7 mouse cellular contexts compared by ENCODE assay signal in the genomic region with DNA sequence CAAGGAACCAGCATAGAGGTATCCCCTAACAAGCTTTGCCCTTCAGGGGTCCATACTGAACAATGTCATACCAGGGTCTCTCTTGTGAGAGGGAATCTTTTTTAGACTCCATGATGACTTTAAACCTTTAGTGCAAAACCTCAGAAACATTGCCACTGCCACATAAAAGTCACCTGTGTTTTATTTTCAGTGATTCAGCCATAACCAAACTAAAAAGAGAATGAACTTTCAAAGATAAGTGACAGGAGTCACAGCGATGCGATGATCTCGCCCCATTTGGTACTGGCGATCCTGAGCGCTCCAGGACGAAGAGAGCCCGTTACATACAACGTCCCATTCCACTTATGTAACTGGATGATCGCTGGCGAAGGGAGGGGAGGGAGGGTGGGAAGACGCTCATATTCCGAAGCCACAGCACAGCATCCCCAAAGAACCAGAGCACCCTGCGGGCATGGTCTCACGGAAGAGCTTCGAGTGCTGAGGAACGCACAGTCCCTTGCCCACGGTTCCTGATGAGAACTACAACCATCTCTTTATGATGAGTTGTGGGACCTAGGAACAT. TPM values are rescaled to one million over a fixed set of nuclear protein-coding genes. Genes with fewer than 3 reads are reported as not detected.
DNase-seq lines count a peak whose midpoint lies in the region; ATAC-seq and TF ChIP-seq lines count a peak whose summit lies in the region.

No protein-coding gene starts in this region.

- no peak for ATAC-seq in forebrain, embryonic 11.5 days (replicated peaks; ENCODE audit: low FRiP score)
- no peak for ATAC-seq in limb, embryonic 11.5 days (ENCODE audit: insufficient number of reproducible peaks, low FRiP score, low TSS enrichment, low read depth)
- ATAC-seq in neural tube, embryonic 12.5 days (ENCODE audit: low FRiP score, low read depth) = peak; percentile 3
- no peak for ATAC-seq in CD4-positive, CD25-positive, alpha-beta regulatory T cell, adult 4 months

- H3K27me3 ChIP-seq in forebrain, embryonic 11.5 days (ENCODE audit: control insufficient read depth, insufficient read depth, low read length) = no peaks in the 10 kb centered on the region
- peaks cover 10% of the 10 kb centered on the region; the same call in 1 of the 2 replicates for H3K27me3 ChIP-seq in limb, embryonic 11.5 days (ENCODE audit: control insufficient read depth, insufficient read depth, low read length)
- H3K27me3 ChIP-seq in neural tube, embryonic 12.5 days (replicated peaks) = no peaks in the 10 kb centered on the region

- 21% methylated on average over 17 of the region's 17 CpGs for WGBS in bone marrow, adult 2 months
- WGBS in forebrain, embryonic 11.5 days = 27% methylated on average over 17 of the region's 17 CpGs
- 33% methylated on average over 17 of the region's 17 CpGs for WGBS in limb, embryonic 11.5 days
- WGBS in neural tube, embryonic 12.5 days = 21% methylated on average over 17 of the region's 17 CpGs

- peak overlapping the region; percentile 98 for H3K27ac ChIP-seq in layer of hippocampus, adult 2 months
- peak overlapping the region; percentile 95 for H3K27ac ChIP-seq in bone marrow, adult 2 months (ENCODE audit: control insufficient read depth, insufficient read depth, low read depth, low read length, poor library complexity)
- H3K27ac ChIP-seq in forebrain, embryonic 11.5 days (ENCODE audit: low read depth, low read length) = no peak overlapping the region
- no peak overlapping the region for H3K27ac ChIP-seq in limb, embryonic 11.5 days (replicated peaks; ENCODE audit: low read depth, low read length)
- no peak overlapping the region for H3K27ac ChIP-seq in neural tube, embryonic 12.5 days

- H3K9me3 ChIP-seq in forebrain, embryonic 11.5 days (ENCODE audit: control insufficient read depth, low read length) = no peaks in the 10 kb centered on the region
- no peaks in the 10 kb centered on the region for H3K9me3 ChIP-seq in limb, embryonic 11.5 days (ENCODE audit: control insufficient read depth, low read length)
- no peaks in the 10 kb centered on the region for H3K9me3 ChIP-seq in neural tube, embryonic 12.5 days

- DNase-seq in layer of hippocampus, adult 2 months (ENCODE audit: low spot score in 2 of 2) = no peak
- no peak for DNase-seq in layer of hippocampus, adult 11-12 months (ENCODE audit: low spot score)
- no peak for DNase-seq in forebrain, embryonic 11.5 days (ENCODE audit: low spot score)
- peak; percentile 20 for DNase-seq in limb, embryonic 11.5 days (ENCODE audit: low spot score)

- H3K36me3 ChIP-seq in forebrain, embryonic 11.5 days (ENCODE audit: control insufficient read depth, insufficient read depth, low read length) = no peaks in the 10 kb centered on the region
- H3K36me3 ChIP-seq in limb, embryonic 11.5 days (ENCODE audit: control insufficient read depth, insufficient read depth, low read length) = no peaks in the 10 kb centered on the region
- H3K36me3 ChIP-seq in neural tube, embryonic 12.5 days = no peaks in the 10 kb centered on the region

- no peak for TF ChIP-seq CTCF in layer of hippocampus, adult 2 months (conservative IDR thresholded peaks at IDR 0.05)
- no peak for TF ChIP-seq CTCF in bone marrow, adult 2 months (IDR thresholded peaks at IDR 0.05; ENCODE audit: control insufficient read depth, insufficient read depth, low read length)

- peak overlapping the region; percentile 69 for H3K4me3 ChIP-seq in layer of hippocampus, adult 2 months
- H3K4me3 ChIP-seq in bone marrow, adult 2 months (replicated peaks; ENCODE audit: control insufficient read depth, low read depth, low read length) = peak overlapping the region; percentile 98
- H3K4me3 ChIP-seq in forebrain, embryonic 11.5 days (ENCODE audit: low read depth, low read length) = peak overlapping the region; percentile 63
- H3K4me3 ChIP-seq in limb, embryonic 11.5 days (ENCODE audit: low read depth, low read length) = peak overlapping the region; percentile 59
- peak overlapping the region; percentile 55 for H3K4me3 ChIP-seq in neural tube, embryonic 12.5 days

- peak overlapping the region; percentile 52 for H3K4me2 ChIP-seq in forebrain, embryonic 11.5 days (ENCODE audit: low read depth, low read length, severe bottlenecking)
- H3K4me2 ChIP-seq in limb, embryonic 11.5 days (ENCODE audit: low read depth, severe bottlenecking) = peak overlapping the region; percentile 60
- H3K4me2 ChIP-seq in neural tube, embryonic 12.5 days (replicated peaks) = peak overlapping the region; percentile 63

- TF ChIP-seq POLR2A in bone marrow, adult 2 months (IDR thresholded peaks at IDR 0.05; ENCODE audit: borderline replicate concordance, control insufficient read depth, low read depth, low read length) = no peak

- peak overlapping the region; percentile 83 for H3K9ac ChIP-seq in forebrain, embryonic 11.5 days (ENCODE audit: low read length)
- peak overlapping the region; percentile 86 for H3K9ac ChIP-seq in limb, embryonic 11.5 days (ENCODE audit: low read length)
- H3K9ac ChIP-seq in neural tube, embryonic 12.5 days = peak overlapping the region; percentile 81

- no peaks in the 10 kb centered on the region for H3K4me1 ChIP-seq in bone marrow, adult 2 months (ENCODE audit: control insufficient read depth, insufficient read depth, low read length)
- no peaks in the 10 kb centered on the region for H3K4me1 ChIP-seq in forebrain, embryonic 11.5 days (replicated peaks; ENCODE audit: control insufficient read depth, insufficient read depth, low read length)
- no peaks in the 10 kb centered on the region for H3K4me1 ChIP-seq in limb, embryonic 11.5 days (ENCODE audit: control insufficient read depth, insufficient read depth, low read length)
- H3K4me1 ChIP-seq in neural tube, embryonic 12.5 days = no peaks in the 10 kb centered on the region

RNA-seq across cellular contexts. Expression of a gene that starts 42.9 kb away (rescaled TPM):
- 1 to 10 TPM in 1 of 2 experiments, not detected in 1; 1.1 TPM for total RNA-seq in layer of hippocampus, adult 2 months (2021)
- polyA plus RNA-seq in bone marrow, adult 2 months (2011; ENCODE audit: insufficient read depth, insufficient read length, low replicate concordance, missing spikeins) = not detected in 2 replicates
- not detected in 2 replicates for polyA plus RNA-seq in forebrain, embryonic 11.5 days (2014; fragmentation: Nextera tagmentation; extraction: Ambion mirVana)
- polyA plus RNA-seq in limb, embryonic 11.5 days (2014; fragmentation: Nextera tagmentation; extraction: Ambion mirVana) = not detected in 2 replicates
- not detected in 2 replicates for polyA plus RNA-seq in neural tube, embryonic 12.5 days (2016; fragmentation: Nextera tagmentation; extraction: Ambion mirVana)
- not detected for polyA plus RNA-seq in CD4-positive, CD25-positive, alpha-beta regulatory T cell, adult 4 months (2017; shearing (Covaris generic))

RNA-seq across cellular contexts. Expression of a gene that starts 50.8 kb away (rescaled TPM):
- 10 to 100 TPM; 90.6 to 94.2 TPM for total RNA-seq in layer of hippocampus, adult 2 months (2021)
- 13.2 and 15.1 TPM in 2 replicates for polyA plus RNA-seq in bone marrow, adult 2 months (2011; ENCODE audit: insufficient read depth, insufficient read length, low replicate concordance, missing spikeins)
- polyA plus RNA-seq in forebrain, embryonic 11.5 days (2014; fragmentation: Nextera tagmentation; extraction: Ambion mirVana) = 17.0 and 19.8 TPM in 2 replicates
- 12.0 and 13.1 TPM in 2 replicates for polyA plus RNA-seq in limb, embryonic 11.5 days (2014; fragmentation: Nextera tagmentation; extraction: Ambion mirVana)
- polyA plus RNA-seq in neural tube, embryonic 12.5 days (2016; fragmentation: Nextera tagmentation; extraction: Ambion mirVana) = 14.4 and 14.5 TPM in 2 replicates
- 10 to 100 TPM; 19.9 to 20.2 TPM for polyA plus RNA-seq in CD4-positive, CD25-positive, alpha-beta regulatory T cell, adult 4 months (2017; shearing (Covaris generic))

Comparison
In these comparisons a context has a peak if more than half of its experiments do, and no peak if none do; other contexts are left out.
1. H3K27ac ChIP-seq: peak in layer of hippocampus, adult 2 months (single experiment) and bone marrow, adult 2 months (single experiment); none in forebrain, embryonic 11.5 days (single experiment), limb, embryonic 11.5 days (single experiment) and neural tube, embryonic 12.5 days (single experiment).
2. Peak in every context shown above with its lines, with median percentiles within 50 percentile points of each other: H3K4me3 ChIP-seq, H3K4me2 ChIP-seq and H3K9ac ChIP-seq.